Mouse (Mus musculus) brain, embryonic 14.5 days (tissue): ENCODE data around the gene Gpr63. TPM values are rescaled to one million over a fixed set of nuclear protein-coding genes. Genes with fewer than 3 reads are reported as not detected.
"Not testable (repeated sequence)": the region's sequence is repeated elsewhere in the genome, so short reads cannot be mapped to it uniquely, and the experiment has no call there.

Source experiments
- DNase-seq: peaks from one replicate; pipeline ENCODE4 v3.0.0-alpha.2; 2011; ENCODE audit warnings: low read depth
- CTCF ChIP-seq: fragments of 200-500 bp; IDR thresholded peaks from 2 replicates; pipeline ENCODE4 v1.5.1; 2012; ENCODE audit warnings: inconsistent platforms, mild to moderate bottlenecking, moderate library complexity, borderline replicate concordance; ENCODE audit not compliant: insufficient read depth, insufficient read length; ENCODE audit errors: extremely low read depth
- POLR2A ChIP-seq: fragments of 200-500 bp; IDR thresholded peaks from 2 replicates; pipeline ENCODE4 v1.6.1; 2012; ENCODE audit warnings: mild to moderate bottlenecking, inconsistent platforms, borderline replicate concordance; ENCODE audit not compliant: poor library complexity, insufficient read depth, insufficient read length, severe bottlenecking; ENCODE audit errors: extremely low read depth
- polyA plus RNA-seq: library from polyadenylated mRNA; depleted of rRNA; stranded (reverse); fragments of >200 nt; gene quantifications from 2 replicates; pipeline ENCODE4 v1.2.3, GENCODE M21; 2012; rRNA removed

Gene Gpr63
- 7.3 and 7.5 TPM in 2 replicates for polyA plus RNA-seq

- peak; percentile 95 for DNase-seq
- TF ChIP-seq CTCF, result no peak
- peak; percentile 88 for TF ChIP-seq POLR2A
These were observed at the start of gene Gpr63 for GRCm38 (mm10) chr4:24966299-24966991. Gene Gpr63, plus strand, starts transcription at chr4:24966407.

- DNase-seq, result peak; percentile 79
- TF ChIP-seq POLR2A (no peak), CTCF (no peak)
These were observed 46.1 kb upstream of the Gpr63 start for GRCm38 (mm10) chr4:24920006-24920577.

DNA sequence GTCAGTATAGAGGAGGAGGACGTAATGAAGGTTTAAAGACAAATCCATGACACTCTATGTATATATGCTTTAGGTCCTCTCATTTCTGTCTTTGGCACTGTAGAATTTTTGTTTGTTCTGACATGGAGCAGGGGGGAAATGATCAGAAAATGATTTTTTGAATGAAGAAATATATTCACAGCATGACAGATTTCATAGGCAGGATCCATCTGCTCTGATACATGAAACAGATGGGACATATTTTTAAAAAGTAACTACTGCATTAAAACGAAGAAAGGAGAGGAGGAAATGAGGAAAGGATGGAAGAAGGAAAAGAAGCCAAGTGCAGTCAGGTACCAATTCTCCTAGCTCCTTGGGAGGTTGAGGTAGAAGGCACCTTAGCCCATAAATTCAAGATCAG lies 41.5 kb upstream of the Gpr63 start:
- peak; percentile 35 for DNase-seq
- TF ChIP-seq CTCF (no peak), POLR2A (no peak)

DNA sequence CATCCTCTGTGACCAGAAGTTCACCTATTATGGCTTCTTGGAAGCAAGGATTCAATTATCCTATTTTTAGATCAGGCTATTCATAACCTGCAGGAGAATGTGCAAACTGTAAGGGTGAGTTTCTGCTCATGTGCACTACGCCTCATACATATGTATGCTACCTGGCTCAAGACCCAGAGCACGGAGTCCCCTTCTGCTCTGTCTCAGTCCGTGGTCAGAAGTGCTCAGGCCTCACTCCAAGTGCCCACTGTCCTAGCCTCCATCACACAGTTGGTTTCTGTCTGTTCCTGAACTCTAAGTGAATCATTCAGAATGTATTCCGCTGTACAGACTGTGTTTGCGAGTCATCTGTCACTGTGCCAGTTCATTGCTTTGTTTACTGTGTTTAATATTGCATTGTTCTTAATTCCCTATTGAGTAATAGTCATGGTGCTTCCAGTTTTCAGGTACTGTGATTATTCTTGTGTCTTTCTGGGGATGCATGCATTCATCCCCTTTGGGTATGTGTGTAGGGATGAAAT lies 37.9 kb upstream of the Gpr63 start:
- no peak for DNase-seq
- TF ChIP-seq POLR2A (no peak), CTCF (no peak)

GRCm38 (mm10) chr4:24928926-24929325 lies 37.3 kb upstream of the Gpr63 start:
- DNase-seq, result peak; percentile 24
- TF ChIP-seq POLR2A (no peak), CTCF (no peak)

GRCm38 (mm10) chr4:24942728-24943424 lies 23.3 kb upstream of the Gpr63 start:
- peak; percentile 7 for DNase-seq

GRCm38 (mm10) chr4:24965918-24966298 lies 299 bp upstream of the Gpr63 start:
- no peak for TF ChIP-seq CTCF
- TF ChIP-seq POLR2A, result no peak

More at GRCm38 (mm10) chr4:24942728-24943424, 23.3 kb upstream of the Gpr63 start:
- TF ChIP-seq CTCF (no peak), POLR2A (no peak)

GRCm38 (mm10) chr4:24967251-24967650 lies 1.0 kb downstream of the Gpr63 start:
- TF ChIP-seq POLR2A, result no peak
- TF ChIP-seq CTCF, result no peak
- DNase-seq, result peak; percentile 29

More at GRCm38 (mm10) chr4:24965918-24966298, 299 bp upstream of the Gpr63 start:
- no peak for DNase-seq

- TF ChIP-seq CTCF (no peak), POLR2A (no peak)
- DNase-seq, result peak; percentile 64
These were observed 12.4 kb downstream of the Gpr63 start for GRCm38 (mm10) chr4:24978589-24978988.

GRCm38 (mm10) chr4:24985612-24986011 lies 19.4 kb downstream of the Gpr63 start:
- DNase-seq, result no peak
- no peak for TF ChIP-seq POLR2A

GRCm38 (mm10) chr4:24991475-24991874 lies 25.3 kb downstream of the Gpr63 start:
- no peak for TF ChIP-seq CTCF
- no peak for TF ChIP-seq POLR2A
- DNase-seq, result no peak

DNA sequence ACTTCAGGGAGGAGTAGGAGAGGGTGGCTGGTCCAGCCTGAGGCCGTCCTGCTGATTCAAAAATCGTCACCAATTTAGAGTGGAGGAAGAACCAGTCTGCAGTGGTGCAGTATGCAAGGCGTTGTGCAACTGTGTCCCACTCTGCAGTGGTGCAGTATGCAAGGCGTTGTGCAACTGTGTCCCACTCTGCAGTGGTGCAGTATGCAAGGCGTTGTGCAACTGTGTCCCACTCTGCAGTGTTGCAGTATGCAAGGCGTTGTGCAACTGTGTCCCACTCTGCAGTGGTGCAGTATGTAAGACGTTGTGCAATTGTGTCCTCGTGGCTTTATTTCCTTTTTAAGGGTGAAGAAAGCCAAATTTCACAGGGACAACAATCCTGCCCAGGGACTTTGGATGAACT lies 43.1 kb downstream of the Gpr63 start:
- not testable (repeated sequence) for DNase-seq
